16 mouse cellular contexts compared by ENCODE assay signal in genomic region chr4:13298212-13298611, GRCm38 (mm10).
A peak's percentile ranks its signal among the peaks of the same experiment; 100 is the strongest.
DNase-seq lines count a peak whose midpoint lies in the region; ATAC-seq lines count a peak whose summit lies in the region.
"Had no signal": no experiment of that assay in that cellular context is flagged by ENCODE, and none has a peak within 500 bp of the region (broad histone marks: within the 10 kb centered on the region; RNA-seq: fewer than 3 reads in every experiment).

No protein-coding gene starts in this region.

- no peaks in the 10 kb centered on the region for H3K27me3 ChIP-seq in hindbrain, embryonic 10.5 days (ENCODE audit: insufficient read depth, poor library complexity, severe bottlenecking)
- no peaks in the 10 kb centered on the region for H3K27me3 ChIP-seq in limb, embryonic 13.5 days
- H3K27me3 ChIP-seq in liver, embryonic 12.5 days (replicated peaks) = no peaks in the 10 kb centered on the region
- H3K27me3 ChIP-seq: lung, embryonic 15.5 days; megakaryocyte, embryonic 14.5 days had no signal

- H3K27ac ChIP-seq in hindbrain, embryonic 10.5 days = no peak overlapping the region
- no peak overlapping the region for H3K27ac ChIP-seq in limb, embryonic 13.5 days
- no peak overlapping the region for H3K27ac ChIP-seq in liver, embryonic 12.5 days
- H3K27ac ChIP-seq: heart, embryonic 10.5 days; layer of hippocampus, adult 2 months; lung, embryonic 15.5 days had no signal

- 47% methylated on average over 7 of the region's 7 CpGs for WGBS in hindbrain, embryonic 10.5 days
- 2% methylated on average over 7 of the region's 7 CpGs for WGBS in limb, embryonic 13.5 days
- 61% methylated on average over 7 of the region's 7 CpGs for WGBS in liver, embryonic 12.5 days (ENCODE audit: insufficient replicate concordance)

- DNase-seq in retina, embryonic 14.5 days (ENCODE audit: low spot score) = peak; percentile 16
- no peak for DNase-seq in retina, postnatal 1 day
- peak; percentile 25 for DNase-seq in hindbrain, embryonic 10.5 days (ENCODE audit: low spot score)
- DNase-seq in left cerebral cortex, postnatal 14 days (ENCODE audit: low spot score in 2 of 2) = no peak
- no peak for DNase-seq in cerebellum, adult 8-10 months
- DNase-seq: cerebellum, adult 2 months; heart, postnatal 36 days; kidney, adult 8-10 months; left cerebral cortex, postnatal 4 days had no signal

- H3K4me1 ChIP-seq in hindbrain, embryonic 10.5 days (replicated peaks) = peaks cover 18% of the 10 kb centered on the region
- peaks cover 16% of the 10 kb centered on the region for H3K4me1 ChIP-seq in limb, embryonic 13.5 days
- no peaks in the 10 kb centered on the region for H3K4me1 ChIP-seq in liver, embryonic 12.5 days
- H3K4me1 ChIP-seq: lung, embryonic 15.5 days had no signal

- intact Hi-C loops in left cerebral cortex, postnatal 14 days (cut with DNase I) = no loop called here

- peak overlapping the region; percentile 17; the same call in 1 of the 2 replicates for H3K4me2 ChIP-seq in limb, embryonic 13.5 days (replicated peaks)
- H3K4me2 ChIP-seq in liver, embryonic 12.5 days = no peak overlapping the region
- H3K4me2 ChIP-seq: lung, embryonic 15.5 days had no signal

- H3K9me3 ChIP-seq in hindbrain, embryonic 10.5 days = no peaks in the 10 kb centered on the region
- H3K9me3 ChIP-seq in limb, embryonic 13.5 days = no peaks in the 10 kb centered on the region
- H3K9me3 ChIP-seq in liver, embryonic 12.5 days (replicated peaks) = no peaks in the 10 kb centered on the region
- H3K9me3 ChIP-seq: heart, embryonic 10.5 days; lung, embryonic 15.5 days; megakaryocyte, embryonic 14.5 days had no signal

- H3K36me3 ChIP-seq in hindbrain, embryonic 10.5 days = no peaks in the 10 kb centered on the region
- no peaks in the 10 kb centered on the region for H3K36me3 ChIP-seq in limb, embryonic 13.5 days
- no peaks in the 10 kb centered on the region for H3K36me3 ChIP-seq in liver, embryonic 12.5 days
- H3K36me3 ChIP-seq: heart, embryonic 10.5 days; lung, embryonic 15.5 days had no signal

- H3K4me3 ChIP-seq in hindbrain, embryonic 10.5 days = no peak overlapping the region
- H3K4me3 ChIP-seq in limb, embryonic 13.5 days = no peak overlapping the region
- no peak overlapping the region for H3K4me3 ChIP-seq in liver, embryonic 12.5 days
- H3K4me3 ChIP-seq: heart, embryonic 10.5 days; layer of hippocampus, adult 2 months; lung, embryonic 15.5 days; megakaryocyte, embryonic 14.5 days had no signal

- no peak for ATAC-seq in limb, embryonic 13.5 days (ENCODE audit: low FRiP score, low read depth)
- no peak for ATAC-seq in liver, embryonic 12.5 days
- ATAC-seq: CD4-positive, CD25-positive, alpha-beta regulatory T cell, adult 4 months had no signal

- H3K9ac ChIP-seq in limb, embryonic 13.5 days = no peak overlapping the region
- no peak overlapping the region for H3K9ac ChIP-seq in liver, embryonic 12.5 days
- H3K9ac ChIP-seq: lung, embryonic 15.5 days had no signal

Comparison
In these comparisons a context has a peak if more than half of its experiments do, and no peak if none do; other contexts are left out.
1. DNase-seq: peak in retina, embryonic 14.5 days (single experiment) and hindbrain, embryonic 10.5 days (single experiment); none in retina, postnatal 1 day (single experiment), left cerebral cortex, postnatal 14 days (0 of 2) and cerebellum, adult 8-10 months (single experiment).